Mouse (Mus musculus): ENCODE data around the gene Nol3. TPM values are rescaled to one million over a fixed set of nuclear protein-coding genes. Genes with fewer than 3 reads are reported as not detected.

The Nol3 gene
- polyA plus RNA-seq, 1 experiment from 2014 or later = 1.0 TPM

- Histone ChIP-seq H3K36me3 (ENCODE audit: control insufficient read depth, insufficient read depth, low read length) (peaks cover 18% of the 10 kb centered on the region), H3K27me3 (ENCODE audit: control insufficient read depth, insufficient read depth, low read length) (no peaks in the 10 kb centered on the region), H3K4me1 (ENCODE audit: control insufficient read depth, insufficient read depth, low read length) (peaks cover 12% of the 10 kb centered on the region), H3K4me2 (ENCODE audit: low read depth, severe bottlenecking) (peak overlapping the region; percentile 58), H3K27ac (replicated peaks; ENCODE audit: low read depth, low read length) (peak overlapping the region; percentile 52; the same call in 1 of the 2 replicates), H3K9me3 (ENCODE audit: control insufficient read depth, low read length) (no peaks in the 10 kb centered on the region), H3K4me3 (ENCODE audit: low read depth, low read length) (peak overlapping the region; percentile 15), H3K9ac (ENCODE audit: low read length) (0 out of 2 replicates have a peak overlapping the region, but pooled peaks have one; percentile 48)
- WGBS = 47% methylated on average over 5 of the region's 5 CpGs
- DNase-seq (ENCODE audit: low spot score) = peak; percentile 33
- peak; percentile 13; the same call in 1 of the 2 replicates for ATAC-seq (ENCODE audit: insufficient number of reproducible peaks, low FRiP score, low TSS enrichment, low read depth)
These were observed 30.3 kb downstream of the Nol3 start for GRCm38 (mm10) chr8:105306146-105306691.

GRCm38 (mm10) chr8:105307670-105308069 is 31.7 kb downstream of the Nol3 start:
- 94% methylated on average over 13 of the region's 13 CpGs for WGBS
- Histone ChIP-seq H3K27me3 (ENCODE audit: control insufficient read depth, insufficient read depth, low read length) (no peaks in the 10 kb centered on the region), H3K9me3 (ENCODE audit: control insufficient read depth, low read length) (no peaks in the 10 kb centered on the region), H3K9ac (ENCODE audit: low read length) (no peak overlapping the region), H3K4me1 (ENCODE audit: control insufficient read depth, insufficient read depth, low read length) (peaks cover 12% of the 10 kb centered on the region), H3K36me3 (ENCODE audit: control insufficient read depth, insufficient read depth, low read length) (peaks cover 15% of the 10 kb centered on the region), H3K4me2 (ENCODE audit: low read depth, severe bottlenecking) (no peak overlapping the region), H3K4me3 (ENCODE audit: low read depth, low read length) (no peak overlapping the region), H3K27ac (replicated peaks; ENCODE audit: low read depth, low read length) (no peak overlapping the region)
- DNase-seq (ENCODE audit: low spot score) (no peak), ATAC-seq (ENCODE audit: insufficient number of reproducible peaks, low FRiP score, low TSS enrichment, low read depth) (no peak)

DNA sequence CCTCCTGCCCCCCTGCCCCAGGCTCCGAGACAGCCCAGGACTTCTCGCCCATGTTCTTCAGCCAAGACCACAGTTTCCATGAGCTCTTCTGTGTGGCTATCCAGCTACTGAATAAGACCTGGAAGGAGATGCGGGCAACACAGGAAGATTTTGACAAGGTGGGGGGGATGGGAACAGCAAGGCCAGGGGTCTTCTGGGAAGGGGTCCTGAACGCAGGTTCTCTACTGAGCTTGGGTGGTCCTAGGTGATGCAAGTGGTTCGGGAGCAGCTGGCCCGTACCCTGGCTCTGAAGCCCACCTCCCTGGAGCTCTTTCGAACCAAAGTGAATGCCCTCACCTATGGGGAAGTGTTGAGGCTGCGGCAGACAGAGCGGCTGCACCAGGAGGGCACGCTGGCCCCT is 32.5 kb downstream of the Nol3 start:
- no peaks in the 10 kb centered on the region for H3K9me3 ChIP-seq (ENCODE audit: control insufficient read depth, low read length)
- H3K4me2 ChIP-seq (ENCODE audit: low read depth, severe bottlenecking) = no peak overlapping the region
- H3K9ac ChIP-seq (ENCODE audit: low read length) = no peak overlapping the region
- peaks cover 12% of the 10 kb centered on the region for H3K4me1 ChIP-seq (ENCODE audit: control insufficient read depth, insufficient read depth, low read length)
- 95% methylated on average over 10 of the region's 10 CpGs for WGBS
- H3K27me3 ChIP-seq (ENCODE audit: control insufficient read depth, insufficient read depth, low read length) = no peaks in the 10 kb centered on the region
- ATAC-seq (ENCODE audit: insufficient number of reproducible peaks, low FRiP score, low TSS enrichment, low read depth) (no peak), DNase-seq (ENCODE audit: low spot score) (no peak)
- H3K36me3 ChIP-seq (ENCODE audit: control insufficient read depth, insufficient read depth, low read length) = peaks cover 17% of the 10 kb centered on the region
- H3K27ac ChIP-seq (replicated peaks; ENCODE audit: low read depth, low read length) = no peak overlapping the region
- H3K4me3 ChIP-seq (ENCODE audit: low read depth, low read length) = no peak overlapping the region

- no peak overlapping the region for H3K4me3 ChIP-seq (ENCODE audit: low read depth, low read length)
- H3K4me1 ChIP-seq (ENCODE audit: control insufficient read depth, insufficient read depth, low read length) = peaks cover 12% of the 10 kb centered on the region
- H3K9ac ChIP-seq (ENCODE audit: low read length) = no peak overlapping the region
- H3K27me3 ChIP-seq (ENCODE audit: control insufficient read depth, insufficient read depth, low read length) = no peaks in the 10 kb centered on the region
- H3K27ac ChIP-seq (replicated peaks; ENCODE audit: low read depth, low read length) = no peak overlapping the region
- H3K9me3 ChIP-seq (ENCODE audit: control insufficient read depth, low read length) = no peaks in the 10 kb centered on the region
- no peak for DNase-seq (ENCODE audit: low spot score)
- WGBS = 75% methylated on average over 15 of the region's 15 CpGs
- ATAC-seq (ENCODE audit: insufficient number of reproducible peaks, low FRiP score, low TSS enrichment, low read depth) = no peak
- no peak overlapping the region for H3K4me2 ChIP-seq (ENCODE audit: low read depth, severe bottlenecking)
- peaks cover 16% of the 10 kb centered on the region for H3K36me3 ChIP-seq (ENCODE audit: control insufficient read depth, insufficient read depth, low read length)
These were observed 33.4 kb downstream of the Nol3 start for GRCm38 (mm10) chr8:105309142-105309847.

DNA sequence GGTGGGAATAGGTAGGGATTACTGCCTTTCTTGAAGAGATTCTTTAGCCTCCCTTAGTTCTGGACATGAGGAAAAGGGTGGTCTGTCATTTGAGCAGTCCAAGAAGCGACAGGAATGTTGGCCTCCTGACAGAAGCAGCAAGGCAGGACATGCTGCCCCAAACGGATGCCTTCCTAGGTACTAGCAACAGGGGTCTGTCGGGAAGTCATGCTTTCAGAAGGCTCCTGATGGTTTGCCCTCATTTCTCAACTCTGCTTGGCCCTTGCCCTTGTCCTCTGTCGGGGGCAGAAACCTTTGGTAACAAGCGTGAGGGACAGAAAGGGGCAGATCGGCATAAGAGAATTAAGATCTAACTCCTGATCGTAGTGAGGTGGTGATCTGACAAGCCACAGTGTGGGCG is 34.2 kb downstream of the Nol3 start:
- no peak overlapping the region for H3K4me2 ChIP-seq (ENCODE audit: low read depth, severe bottlenecking)
- no peak overlapping the region for H3K4me3 ChIP-seq (ENCODE audit: low read depth, low read length)
- H3K4me1 ChIP-seq (ENCODE audit: control insufficient read depth, insufficient read depth, low read length) = peaks cover 12% of the 10 kb centered on the region
- H3K27ac ChIP-seq (replicated peaks; ENCODE audit: low read depth, low read length) = no peak overlapping the region
- H3K27me3 ChIP-seq (ENCODE audit: control insufficient read depth, insufficient read depth, low read length) = no peaks in the 10 kb centered on the region
- no peaks in the 10 kb centered on the region for H3K9me3 ChIP-seq (ENCODE audit: control insufficient read depth, low read length)
- no peak for DNase-seq (ENCODE audit: low spot score)
- H3K36me3 ChIP-seq (ENCODE audit: control insufficient read depth, insufficient read depth, low read length) = peaks cover 16% of the 10 kb centered on the region
- 87% methylated on average over 8 of the region's 8 CpGs for WGBS
- no peak for ATAC-seq (ENCODE audit: insufficient number of reproducible peaks, low FRiP score, low TSS enrichment, low read depth)
- no peak overlapping the region for H3K9ac ChIP-seq (ENCODE audit: low read length)

- Histone ChIP-seq H3K36me3 (ENCODE audit: control insufficient read depth, insufficient read depth, low read length) (peaks cover 19% of the 10 kb centered on the region), H3K27ac (replicated peaks; ENCODE audit: low read depth, low read length) (no peak overlapping the region), H3K9ac (ENCODE audit: low read length) (no peak overlapping the region), H3K4me2 (ENCODE audit: low read depth, severe bottlenecking) (no peak overlapping the region), H3K4me3 (ENCODE audit: low read depth, low read length) (no peak overlapping the region), H3K9me3 (ENCODE audit: control insufficient read depth, low read length) (no peaks in the 10 kb centered on the region), H3K27me3 (ENCODE audit: control insufficient read depth, insufficient read depth, low read length) (no peaks in the 10 kb centered on the region), H3K4me1 (ENCODE audit: control insufficient read depth, insufficient read depth, low read length) (no peaks in the 10 kb centered on the region)
- 88% methylated on average over 1 of the region's 1 CpGs for WGBS
- no peak for ATAC-seq (ENCODE audit: insufficient number of reproducible peaks, low FRiP score, low TSS enrichment, low read depth)
- no peak for DNase-seq (ENCODE audit: low spot score)
These were observed 35.8 kb downstream of the Nol3 start for GRCm38 (mm10) chr8:105311718-105312117.

- Histone ChIP-seq H3K27me3 (ENCODE audit: control insufficient read depth, insufficient read depth, low read length) (no peaks in the 10 kb centered on the region), H3K9ac (ENCODE audit: low read length) (no peak overlapping the region), H3K9me3 (ENCODE audit: control insufficient read depth, low read length) (no peaks in the 10 kb centered on the region), H3K4me3 (ENCODE audit: low read depth, low read length) (no peak overlapping the region), H3K27ac (replicated peaks; ENCODE audit: low read depth, low read length) (no peak overlapping the region), H3K4me2 (ENCODE audit: low read depth, severe bottlenecking) (no peak overlapping the region), H3K4me1 (ENCODE audit: control insufficient read depth, insufficient read depth, low read length) (no peaks in the 10 kb centered on the region), H3K36me3 (ENCODE audit: control insufficient read depth, insufficient read depth, low read length) (peaks cover 17% of the 10 kb centered on the region)
- DNase-seq (ENCODE audit: low spot score) (no peak), ATAC-seq (ENCODE audit: insufficient number of reproducible peaks, low FRiP score, low TSS enrichment, low read depth) (no peak)
- WGBS = 87% methylated on average over 8 of the region's 8 CpGs
These were observed 37.0 kb downstream of the Nol3 start for GRCm38 (mm10) chr8:105312891-105313481.

- Histone ChIP-seq H3K4me2 (ENCODE audit: low read depth, severe bottlenecking) (no peak overlapping the region), H3K27ac (replicated peaks; ENCODE audit: low read depth, low read length) (no peak overlapping the region)
- ATAC-seq (ENCODE audit: insufficient number of reproducible peaks, low FRiP score, low TSS enrichment, low read depth) = no peak
These were observed 37.9 kb downstream of the Nol3 start for GRCm38 (mm10) chr8:105313622-105314402.

More at GRCm38 (mm10) chr8:105313622-105314402, 37.9 kb downstream of the Nol3 start:
- Histone ChIP-seq H3K27me3 (ENCODE audit: control insufficient read depth, insufficient read depth, low read length) (no peaks in the 10 kb centered on the region), H3K36me3 (ENCODE audit: control insufficient read depth, insufficient read depth, low read length) (peaks cover 10% of the 10 kb centered on the region; the same call in 1 of the 2 replicates), H3K9me3 (ENCODE audit: control insufficient read depth, low read length) (no peaks in the 10 kb centered on the region), H3K9ac (ENCODE audit: low read length) (no peak overlapping the region), H3K4me1 (ENCODE audit: control insufficient read depth, insufficient read depth, low read length) (no peaks in the 10 kb centered on the region), H3K4me3 (ENCODE audit: low read depth, low read length) (no peak overlapping the region)
- WGBS = 85% methylated on average over 9 of the region's 9 CpGs
- DNase-seq (ENCODE audit: low spot score) = no peak
